Mouse (Mus musculus): Measurements from ENCODE around the gene Fuca1. TPM values are rescaled to one million over a fixed set of nuclear protein-coding genes. Genes with fewer than 3 reads are reported as not detected.
"Not testable (repeated sequence)": the region's sequence is repeated elsewhere in the genome, so short reads cannot be mapped to it uniquely, and the experiment has no call there.

Gene Fuca1
- total RNA-seq, 2 experiments from 2014 or later, result 34.9 to 37.9 TPM

GRCm38 (mm10) chr4:135972911-135973811 is 52.6 kb downstream of the Fuca1 start:
- no peak for DNase-seq (ENCODE audit: extremely low spot score in 1 of 2, low spot score in 2 of 2)
- Histone ChIP-seq H3K4me3 (peak overlapping the region; percentile 94), H3K27ac (peak overlapping the region; percentile 96)
- no peak for TF ChIP-seq CTCF (IDR thresholded peaks at IDR 0.05)
- intact Hi-C loops (cut with DNase I), result loop anchor here (1.0 to 5.0 kb wide), 2 partner anchors 10 to 79 kb away; partner anchors contain the start of genes Gale and Rpl11

- no peak overlapping the region for H3K27ac ChIP-seq
- no peak for DNase-seq (ENCODE audit: extremely low spot score in 1 of 2, low spot score in 2 of 2)
- no peak for TF ChIP-seq CTCF (IDR thresholded peaks at IDR 0.05)
- H3K4me3 ChIP-seq, result no peak overlapping the region
- intact Hi-C loops (cut with DNase I), result no loop called here
Measured at GRCm38 (mm10) chr4:135976146-135976545, 55.6 kb downstream of the Fuca1 start.

GRCm38 (mm10) chr4:135980223-135980622 is 59.7 kb downstream of the Fuca1 start:
- intact Hi-C loops (cut with DNase I); H3K27ac ChIP-seq; DNase-seq (ENCODE audit: extremely low spot score in 1 of 2, low spot score in 2 of 2); H3K4me3 ChIP-seq: not testable (repeated sequence)

GRCm38 (mm10) chr4:135981524-135982063 is 61.1 kb downstream of the Fuca1 start:
- TF ChIP-seq CTCF (IDR thresholded peaks at IDR 0.05), result no peak; the same call in 1 of the 2 replicates
- Histone ChIP-seq H3K27ac (peak overlapping the region; percentile 38; the same call in 1 of the 2 replicates), H3K4me3 (no peak overlapping the region)
- intact Hi-C loops (cut with DNase I), result no loop called here
- peak; percentile 61 to 66 for DNase-seq (ENCODE audit: extremely low spot score in 1 of 2, low spot score in 2 of 2)

- H3K27ac ChIP-seq, result no peak overlapping the region
- H3K4me3 ChIP-seq, result no peak overlapping the region
- TF ChIP-seq CTCF (IDR thresholded peaks at IDR 0.05), result no peak
- intact Hi-C loops (cut with DNase I), result no loop called here
- DNase-seq (ENCODE audit: extremely low spot score in 1 of 2, low spot score in 2 of 2), result no peak
Measured at GRCm38 (mm10) chr4:135984556-135984955, 64.0 kb downstream of the Fuca1 start.

- no peak for DNase-seq (ENCODE audit: extremely low spot score in 1 of 2, low spot score in 2 of 2)
- H3K27ac ChIP-seq, result no peak overlapping the region
- intact Hi-C loops (cut with DNase I), result no loop called here
- TF ChIP-seq CTCF (IDR thresholded peaks at IDR 0.05), result no peak
- H3K4me3 ChIP-seq, result no peak overlapping the region
Measured at GRCm38 (mm10) chr4:135985193-135985592, 64.7 kb downstream of the Fuca1 start.

- peak overlapping the region; percentile 93; the same call in 1 of the 2 replicates for H3K4me3 ChIP-seq
- no peak for TF ChIP-seq CTCF (IDR thresholded peaks at IDR 0.05)
- no peak for DNase-seq (ENCODE audit: extremely low spot score in 1 of 2, low spot score in 2 of 2)
- no peak overlapping the region for H3K27ac ChIP-seq
- intact Hi-C loops (cut with DNase I), result no loop called here
Measured at GRCm38 (mm10) chr4:135985769-135986168, 65.2 kb downstream of the Fuca1 start.

- intact Hi-C loops (cut with DNase I), result no loop called here
- DNase-seq (ENCODE audit: extremely low spot score in 1 of 2, low spot score in 2 of 2), result no peak
- no peak for TF ChIP-seq CTCF (IDR thresholded peaks at IDR 0.05)
Measured at GRCm38 (mm10) chr4:135986301-135986942, 65.9 kb downstream of the Fuca1 start.

GRCm38 (mm10) chr4:135986943-135987710 is 66.6 kb downstream of the Fuca1 start, which contains the start of gene Pithd1:
Pithd1 (minus strand) TSS chr4:135987264.
- Histone ChIP-seq H3K27ac (peak within 1 kb of the TSS; percentile 97), H3K4me3 (peak within 1 kb of the TSS; percentile 93)
- DNase-seq (ENCODE audit: extremely low spot score in 1 of 2, low spot score in 2 of 2), result peak; percentile 92 to 94
- intact Hi-C loops (cut with DNase I), result loop anchor here (1.0 kb wide), 1 partner anchor 34 kb away; the partner anchor contains the start of gene Eloa
- TF ChIP-seq CTCF (IDR thresholded peaks at IDR 0.05), result peak; percentile 33

More at GRCm38 (mm10) chr4:135986301-135986942, 65.9 kb downstream of the Fuca1 start:
- peak overlapping the region; percentile 97 for H3K27ac ChIP-seq
- H3K4me3 ChIP-seq, result peak overlapping the region; percentile 93

GRCm38 (mm10) chr4:135987714-135988113 is 67.2 kb downstream of the Fuca1 start:
- no peak for TF ChIP-seq CTCF (IDR thresholded peaks at IDR 0.05)
- intact Hi-C loops (cut with DNase I), result loop anchor here (1.0 kb wide), 1 partner anchor 34 kb away; the partner anchor contains the start of gene Eloa
- DNase-seq (ENCODE audit: extremely low spot score in 1 of 2, low spot score in 2 of 2), result no peak
- Histone ChIP-seq H3K27ac (peak overlapping the region; percentile 97), H3K4me3 (peak overlapping the region; percentile 93)

Other genes starting within 250 kb of the Fuca1 start
- under 1 TPM; 0.16 to 0.25 TPM for gene Ifnlr1, start 234.4 kb upstream of the Fuca1 start, total RNA-seq (2021)
- under 1 TPM in 1 of 2 experiments, not detected in 1; 0.14 TPM for gene Il22ra1, start 192.6 kb upstream of the Fuca1 start, total RNA-seq (2021)
- 1 to 10 TPM in 1 of 2 experiments, under 1 TPM in 1; 0.96 to 1.4 TPM for gene Myom3, start 161.0 kb upstream of the Fuca1 start, total RNA-seq (2021)
- gene Srsf10, start 65.0 kb upstream of the Fuca1 start, total RNA-seq (2021), result 10 to 100 TPM; 70.8 to 82.2 TPM
- 10 to 100 TPM; 41.1 to 41.7 TPM for gene Pnrc2, start 46.9 kb upstream of the Fuca1 start, total RNA-seq (2021)
- gene Cnr2, start 25.3 kb upstream of the Fuca1 start, total RNA-seq (2021), result under 1 TPM in 1 of 2 experiments, not detected in 1; 0.11 TPM
- gene Hmgcl, start 25.7 kb downstream of the Fuca1 start, total RNA-seq (2021), result 10 to 100 TPM; 33.4 to 34.1 TPM
- 10 to 100 TPM; 22.0 to 22.9 TPM for gene Gale, start 43.0 kb downstream of the Fuca1 start, total RNA-seq (2021)
- gene Lypla2, start 51.9 kb downstream of the Fuca1 start, total RNA-seq (2021), result 10 to 100 TPM; 92.9 to 96.7 TPM
- gene Pithd1, start 66.5 kb downstream of the Fuca1 start, total RNA-seq (2021), result 10 to 100 TPM; 75.9 to 95.0 TPM
- gene Eloa, start 101.0 kb downstream of the Fuca1 start, total RNA-seq (2021), result 10 to 100 TPM; 25.7 to 26.8 TPM
- 100 to 1,000 TPM; 271 to 308 TPM for gene Rpl11, start 132.7 kb downstream of the Fuca1 start, total RNA-seq (2021)
- 10 to 100 TPM; 26.8 to 36.1 TPM for gene Id3, start 222.8 kb downstream of the Fuca1 start, total RNA-seq (2021)

Measured in left cerebral cortex, adult 2 months (tissue).